ENCODE assay signal across 22 mouse cellular contexts in the genomic region with DNA sequence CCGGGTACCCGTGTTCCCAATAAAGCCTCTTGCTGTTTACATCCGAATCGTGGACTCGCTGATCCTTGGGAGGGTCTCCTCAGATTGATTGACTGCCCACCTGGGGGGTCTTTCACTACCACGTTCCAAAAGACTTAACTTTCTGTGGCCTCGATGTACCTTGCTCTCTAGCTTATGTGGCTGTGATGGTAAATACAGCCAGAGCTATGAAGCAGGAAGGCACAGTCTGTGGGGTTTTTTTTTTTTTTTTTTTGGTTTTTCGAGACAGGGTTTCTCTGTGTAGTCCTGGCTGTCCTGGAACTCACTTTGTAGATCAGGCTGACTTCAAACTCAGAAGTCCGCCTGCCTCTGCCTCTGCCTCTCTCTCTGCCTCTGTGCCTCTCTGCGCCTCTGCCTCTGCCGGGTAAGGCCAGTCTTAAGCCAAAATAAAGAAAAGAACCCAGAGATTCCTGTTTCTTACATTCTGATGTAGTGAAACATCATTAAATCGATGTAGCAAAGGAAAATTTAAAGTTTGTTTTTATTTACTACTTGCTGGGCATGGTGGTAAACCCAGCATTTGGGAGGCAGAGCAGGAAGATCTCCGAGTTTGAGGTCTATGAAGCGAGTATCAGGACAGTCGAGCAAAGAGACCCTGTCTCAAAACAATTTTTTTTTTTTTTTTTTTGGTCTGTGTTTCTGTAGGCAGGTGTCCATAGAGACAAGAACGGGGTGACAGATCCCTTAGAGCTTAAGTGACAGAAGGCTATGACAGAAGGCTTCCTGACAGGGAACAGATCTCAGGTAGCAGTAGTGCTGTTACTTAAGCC. TPM values are rescaled to one million over a fixed set of nuclear protein-coding genes. Genes with fewer than 3 reads are reported as not detected.
"Had no signal": no experiment of that assay in that cellular context is flagged by ENCODE, and none has a peak within 500 bp of the region (broad histone marks: within the 10 kb centered on the region; RNA-seq: fewer than 3 reads in every experiment).

No protein-coding gene starts in this region.

RNA-seq across cellular contexts. Expression of a gene that starts 8.7 kb away (rescaled TPM):
- polyA plus RNA-seq: gonadal fat pad, adult 2 months; heart, embryonic 10.5 days; heart, embryonic 12.5 days; heart, embryonic 14.5 days; heart, embryonic 16.5 days; hindbrain, embryonic 10.5 days; hindbrain, embryonic 12.5 days; hindbrain, embryonic 14.5 days; hindbrain, embryonic 16.5 days; intestine, postnatal 0 days; kidney, embryonic 14.5 days; kidney, embryonic 16.5 days; limb, embryonic 10.5 days; limb, embryonic 12.5 days; limb, embryonic 14.5 days; liver, embryonic 15.5 days had no signal

RNA-seq across cellular contexts. Expression of a gene that starts 10.0 kb away (rescaled TPM):
- total RNA-seq: heart, postnatal 10 days; heart, postnatal 25 days; heart, postnatal 4 days; left cerebral cortex, postnatal 14 days had no signal
- polyA plus RNA-seq: gonadal fat pad, adult 2 months; heart, embryonic 10.5 days; heart, embryonic 14.5 days; heart, embryonic 16.5 days; hindbrain, embryonic 14.5 days; hindbrain, embryonic 16.5 days; intestine, postnatal 0 days; kidney, embryonic 14.5 days; kidney, embryonic 16.5 days; limb, embryonic 12.5 days; limb, embryonic 14.5 days had no signal

RNA-seq across cellular contexts. Expression of a gene that starts 11.7 kb away (rescaled TPM):
- total RNA-seq: gastrocnemius, postnatal 36 days had no signal

RNA-seq across cellular contexts. Expression of a gene that starts 13.0 kb away (rescaled TPM):
- total RNA-seq: gastrocnemius, adult 18-20 months had no signal
